Mouse (Mus musculus) CH12F3 (cell line): ENCODE measurements around the gene Med23.

Experiments used
- in situ Hi-C: fragments of 300-500 bp; cut with MboI; formaldehyde crosslinking; loops from 2 replicates; pipeline ENCODE4 v1.14.3; 2020; ENCODE audit warnings: low sequenced_read_pairs

Gene Med23

DNA sequence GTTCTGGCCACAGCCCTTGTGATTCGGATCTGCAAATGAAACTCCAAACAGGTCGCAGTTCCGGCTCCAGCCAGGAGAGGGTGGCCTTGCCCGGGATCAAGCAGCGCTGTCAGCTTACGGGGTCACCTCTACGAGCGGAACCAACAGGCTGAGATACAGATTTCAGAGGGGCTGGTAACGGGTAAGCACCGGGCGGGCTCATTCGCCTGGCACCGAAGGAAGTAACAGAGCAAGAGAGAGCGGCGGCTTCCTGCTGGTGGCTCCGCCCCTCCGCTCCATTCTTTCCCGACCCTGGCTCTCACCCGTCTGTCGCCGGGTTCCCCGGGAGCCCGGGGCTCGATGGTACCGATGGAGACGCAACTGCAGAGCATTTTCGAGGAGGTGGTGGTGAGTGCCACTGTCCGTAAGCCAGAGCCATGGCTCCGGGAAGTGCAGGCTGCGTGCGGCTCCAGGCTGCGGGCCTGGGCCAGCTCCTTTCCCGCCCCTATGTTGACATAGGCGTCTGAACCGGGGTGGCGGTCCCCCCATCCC lies at the start of gene Med23:
Gene Med23 (plus strand): TSS at position 227 of the 531 bp plus-strand sequence.
- in situ Hi-C loops = no loop called here

DNA sequence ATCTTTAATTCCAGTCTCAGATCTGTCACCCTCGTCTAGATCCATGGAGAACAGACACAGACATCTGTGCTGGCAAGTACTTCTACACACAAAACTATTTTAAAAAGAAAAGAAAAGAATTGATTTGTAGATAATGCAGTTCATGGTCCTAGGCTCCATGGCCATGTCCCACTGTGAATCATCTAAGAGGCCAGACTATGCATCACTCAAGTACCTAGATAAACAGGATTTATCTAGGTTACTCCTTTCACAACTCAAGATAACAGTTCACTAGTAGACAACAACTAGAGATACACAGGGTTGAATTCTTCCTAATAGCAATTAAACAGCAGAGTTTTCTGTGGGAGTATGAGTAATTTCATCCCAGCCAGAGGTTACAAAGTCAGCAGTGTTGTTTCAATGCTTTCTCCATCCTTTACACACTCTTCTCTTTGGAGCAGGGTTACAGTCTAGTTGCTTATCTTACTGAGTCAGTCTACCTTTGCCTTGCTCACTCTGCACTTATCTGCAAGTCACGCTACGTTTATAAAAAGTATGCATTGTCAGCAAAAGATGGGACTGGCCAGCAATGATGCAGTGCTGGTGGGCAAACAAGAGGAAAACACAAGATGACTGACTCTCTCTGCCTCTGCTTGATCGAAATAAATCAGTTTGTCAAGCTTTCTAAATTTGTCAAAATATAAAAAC lies 47.7 kb upstream of the Med23 start:
- in situ Hi-C loops = no loop called here

DNA sequence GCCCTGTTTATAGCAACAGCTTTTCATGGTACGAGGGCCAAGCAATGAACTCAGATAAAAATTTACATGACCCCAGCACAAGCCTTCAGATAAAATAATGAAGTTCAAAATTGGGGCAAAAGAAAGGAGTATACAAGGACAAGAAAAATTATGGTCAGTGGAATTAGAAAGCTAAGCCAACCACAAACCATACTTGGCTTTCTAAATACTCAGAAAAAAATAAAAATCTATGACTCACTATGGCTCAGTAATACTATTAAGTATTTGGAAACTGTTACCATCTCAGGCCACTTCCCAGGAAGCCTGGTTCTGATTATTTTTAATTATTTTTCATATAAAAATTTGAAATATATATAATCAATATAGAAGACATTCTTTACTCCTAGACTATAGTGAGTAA lies 46.9 kb upstream of the Med23 start:
- in situ Hi-C loops = no loop called here

DNA sequence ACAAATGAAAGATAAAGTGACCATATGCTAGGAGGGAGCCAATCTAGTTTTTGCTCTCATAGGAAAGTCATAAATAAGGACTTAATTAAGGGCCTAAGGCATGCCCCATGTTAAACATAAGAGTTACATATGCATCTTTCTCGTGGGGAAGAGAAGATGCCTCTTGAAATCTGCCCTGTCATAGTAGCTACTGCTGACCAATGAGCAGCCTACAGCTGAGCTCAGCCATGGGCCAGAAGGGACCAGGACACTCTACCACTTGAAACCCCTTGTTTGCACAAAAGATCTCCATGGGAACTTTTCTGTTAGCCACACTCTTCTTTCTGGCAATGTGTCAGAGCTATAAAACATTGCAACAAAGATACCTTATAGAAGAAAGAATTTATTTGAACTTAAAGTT lies 46.5 kb upstream of the Med23 start:
- in situ Hi-C loops = no loop called here

DNA sequence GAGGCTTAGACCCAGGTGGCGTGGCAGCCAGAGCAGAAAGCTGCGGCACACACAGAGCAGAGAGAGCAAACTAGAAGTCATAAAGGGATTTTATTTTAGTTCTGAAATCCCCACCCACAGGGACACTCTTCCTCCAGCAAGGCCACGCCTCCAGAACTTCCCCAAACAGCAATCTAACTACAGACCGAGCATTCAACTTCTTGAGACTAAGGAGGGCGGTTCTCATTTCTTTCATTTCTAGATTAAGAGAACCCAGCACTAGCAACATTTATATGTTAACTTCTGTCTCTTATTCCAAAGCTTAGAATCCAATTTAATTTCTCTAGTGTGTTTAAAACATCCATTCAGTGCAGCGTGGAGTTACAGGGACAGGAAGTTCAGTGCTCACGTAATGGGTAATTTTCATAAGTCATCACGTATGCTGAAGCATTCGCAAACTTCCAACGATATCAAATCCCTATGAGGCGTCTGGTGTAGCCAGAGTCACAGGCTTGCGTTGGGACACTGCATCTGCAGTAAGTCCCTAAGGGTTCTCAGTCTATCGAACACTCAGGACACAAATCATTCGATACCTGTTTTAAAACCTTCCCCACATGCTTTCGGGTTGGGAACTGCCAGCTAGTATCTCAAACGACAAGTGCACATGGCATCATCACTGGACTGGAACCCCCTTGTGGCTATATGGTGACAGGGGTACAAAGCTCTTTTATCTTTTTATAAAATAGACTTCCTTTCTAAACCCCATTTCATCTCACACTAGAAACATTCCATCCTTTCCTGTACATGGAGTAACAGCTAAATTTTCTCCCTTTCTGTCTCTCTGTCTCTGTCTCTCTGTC lies 45.9 kb upstream of the Med23 start:
- in situ Hi-C loops = no loop called here

DNA sequence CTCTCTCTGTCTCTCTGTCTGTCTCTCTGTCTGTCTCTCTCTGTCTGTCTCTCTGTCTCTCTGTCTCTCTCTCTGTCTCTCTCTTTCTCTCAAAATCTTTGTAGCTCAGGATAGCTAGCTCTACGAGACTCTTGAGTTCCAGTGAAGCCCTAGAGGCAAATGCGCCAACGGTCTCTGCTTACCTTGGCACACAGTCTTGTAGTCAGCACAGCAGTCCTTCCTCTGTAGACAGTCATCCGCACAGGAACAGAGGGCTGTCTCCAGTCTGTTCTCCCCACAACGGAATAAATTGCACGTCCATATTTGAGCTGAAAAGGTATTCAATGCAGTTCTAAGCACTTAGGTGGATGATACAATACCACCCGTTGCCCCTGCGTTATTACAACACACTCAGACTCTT lies 45.2 kb upstream of the Med23 start:
- in situ Hi-C loops = no loop called here

DNA sequence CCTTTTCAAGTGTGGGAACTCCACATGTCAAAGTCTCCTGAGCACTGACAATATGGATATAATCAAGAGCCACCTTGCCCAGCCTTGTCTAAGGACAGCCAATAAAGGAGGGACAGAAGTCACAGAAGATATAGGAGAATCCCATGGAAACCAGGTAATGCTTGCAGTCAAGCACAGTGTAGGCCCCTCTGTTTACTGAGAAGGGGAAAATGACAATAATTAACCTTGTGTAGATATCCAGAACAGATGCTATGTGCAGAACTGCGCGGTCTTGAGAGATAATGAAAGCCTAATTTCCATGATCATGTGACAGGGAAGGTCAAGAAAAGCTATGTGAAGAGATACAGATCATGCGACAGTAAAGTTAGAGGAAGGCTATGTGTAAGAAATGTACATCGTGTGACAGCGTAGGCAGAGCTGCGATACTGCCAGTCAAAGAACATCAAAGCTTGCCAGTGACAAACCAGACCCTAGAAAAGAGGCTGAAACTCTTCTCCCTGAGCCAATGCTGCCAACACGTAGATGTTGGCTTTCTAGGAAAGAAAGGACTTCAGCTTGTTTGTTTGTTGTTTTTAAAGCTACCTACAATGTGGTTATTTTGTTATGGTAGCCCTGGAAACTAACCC lies 44.2 kb upstream of the Med23 start:
- in situ Hi-C loops = no loop called here

DNA sequence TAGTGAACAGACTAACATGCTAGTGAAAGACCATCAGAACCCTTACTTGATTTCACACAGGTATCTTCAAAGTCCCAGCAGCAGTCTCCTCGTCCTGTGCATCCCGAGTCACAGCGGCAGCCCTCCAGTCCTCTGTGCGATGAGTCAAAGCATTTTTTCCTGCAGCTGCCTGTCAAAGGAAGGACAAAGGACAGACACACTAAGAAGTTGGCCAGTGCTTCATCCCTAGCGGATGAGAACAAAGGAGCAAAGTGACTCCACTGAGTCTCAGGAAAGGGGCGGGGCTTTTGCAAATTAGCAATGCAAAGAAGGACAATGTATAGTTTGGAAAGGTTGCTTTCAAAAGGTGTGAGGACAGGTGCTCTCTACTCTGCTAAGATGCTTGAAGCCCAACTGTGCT lies 43.7 kb upstream of the Med23 start:
- in situ Hi-C loops = no loop called here

DNA sequence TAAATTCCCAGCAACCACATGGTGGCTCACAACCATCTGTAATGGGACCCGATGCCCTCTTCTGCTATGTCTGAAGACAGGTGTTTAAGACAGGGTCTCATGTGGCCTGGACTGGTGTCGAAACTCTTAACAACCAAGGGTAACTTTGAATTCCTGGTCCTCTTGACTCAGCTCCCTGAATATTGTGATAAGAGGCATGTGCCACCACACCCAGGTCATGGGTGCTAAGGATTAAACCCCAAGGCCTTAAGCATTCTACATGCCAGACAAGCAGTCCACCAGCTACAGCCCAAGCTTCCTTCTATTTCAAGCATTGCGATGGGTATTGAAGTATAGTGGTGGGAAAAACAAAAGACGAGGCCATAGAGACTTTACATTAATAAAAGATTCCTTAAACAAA lies 41.6 kb upstream of the Med23 start:
- in situ Hi-C loops = no loop called here

DNA sequence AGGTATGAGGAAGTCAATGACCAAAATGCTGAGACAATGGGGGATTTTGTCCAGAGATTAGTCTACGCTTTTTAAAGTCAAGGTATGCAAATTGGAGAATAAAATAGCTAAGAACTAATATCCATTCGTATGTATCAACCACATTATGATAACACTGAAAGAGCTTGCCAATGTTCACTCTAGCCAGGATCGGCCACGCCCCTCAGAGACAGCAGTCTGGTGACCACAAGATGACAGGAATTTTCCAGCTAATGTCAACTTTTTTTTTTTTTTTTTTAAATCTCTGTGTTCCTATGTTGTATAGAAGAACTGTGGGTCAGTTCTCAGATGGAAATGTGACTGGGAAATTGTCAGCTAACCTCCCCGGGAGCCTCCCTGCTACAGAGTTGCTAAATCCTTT lies 39.3 kb upstream of the Med23 start:
- in situ Hi-C loops = no loop called here

DNA sequence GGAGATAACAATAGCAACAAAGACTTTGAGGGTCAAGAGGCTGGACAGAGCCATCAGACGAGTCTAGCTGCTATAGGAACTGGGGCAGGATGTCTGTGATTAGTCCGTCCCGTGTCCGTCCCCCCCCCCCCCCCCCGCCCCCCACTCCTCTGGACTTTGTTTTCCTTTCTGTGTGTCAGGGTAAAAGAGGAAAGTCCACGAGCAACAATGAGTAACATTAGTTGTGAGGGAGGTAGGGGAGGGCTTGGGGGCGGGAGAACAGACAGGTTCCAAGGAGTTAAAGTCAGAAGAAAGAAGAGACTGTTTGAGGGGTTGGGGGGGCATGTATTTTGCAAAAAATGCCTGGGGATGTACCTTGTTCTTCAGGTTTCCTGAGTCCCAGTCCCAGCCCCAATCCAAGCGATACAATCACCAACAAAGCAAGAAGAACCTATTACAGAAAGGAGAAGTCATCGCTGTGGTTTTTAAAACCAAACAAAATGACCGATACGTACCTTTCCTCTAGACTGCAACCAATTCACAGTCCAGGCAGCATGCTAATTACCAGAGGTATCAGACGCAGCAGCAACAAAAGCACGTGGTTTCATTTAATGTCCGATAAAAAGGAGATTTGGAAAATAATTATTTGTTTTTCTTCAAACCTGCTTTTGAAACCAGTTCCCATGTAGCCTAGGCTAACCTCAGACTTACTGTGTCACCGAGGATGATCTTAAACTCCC lies 38.2 kb upstream of the Med23 start:
- in situ Hi-C loops = no loop called here

DNA sequence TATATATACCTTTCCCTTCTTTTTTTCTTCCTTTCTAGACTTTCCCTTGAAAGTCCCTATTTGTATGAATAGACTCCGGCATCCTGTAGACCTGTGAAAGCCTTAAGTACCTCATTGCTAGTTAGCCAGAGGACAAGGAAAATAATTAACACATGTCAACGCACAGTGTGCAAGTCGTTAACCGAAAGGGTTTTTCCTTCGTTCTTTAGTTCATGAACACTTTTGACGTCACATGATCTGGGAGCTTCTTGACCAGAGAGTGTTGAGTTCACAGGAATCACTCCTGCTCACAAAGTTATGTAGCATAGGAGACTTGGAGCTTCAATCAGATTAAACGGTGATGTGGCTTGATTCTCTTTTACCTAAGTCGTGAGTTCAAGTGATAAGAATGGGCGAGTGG lies 37.5 kb upstream of the Med23 start:
- in situ Hi-C loops = no loop called here

DNA sequence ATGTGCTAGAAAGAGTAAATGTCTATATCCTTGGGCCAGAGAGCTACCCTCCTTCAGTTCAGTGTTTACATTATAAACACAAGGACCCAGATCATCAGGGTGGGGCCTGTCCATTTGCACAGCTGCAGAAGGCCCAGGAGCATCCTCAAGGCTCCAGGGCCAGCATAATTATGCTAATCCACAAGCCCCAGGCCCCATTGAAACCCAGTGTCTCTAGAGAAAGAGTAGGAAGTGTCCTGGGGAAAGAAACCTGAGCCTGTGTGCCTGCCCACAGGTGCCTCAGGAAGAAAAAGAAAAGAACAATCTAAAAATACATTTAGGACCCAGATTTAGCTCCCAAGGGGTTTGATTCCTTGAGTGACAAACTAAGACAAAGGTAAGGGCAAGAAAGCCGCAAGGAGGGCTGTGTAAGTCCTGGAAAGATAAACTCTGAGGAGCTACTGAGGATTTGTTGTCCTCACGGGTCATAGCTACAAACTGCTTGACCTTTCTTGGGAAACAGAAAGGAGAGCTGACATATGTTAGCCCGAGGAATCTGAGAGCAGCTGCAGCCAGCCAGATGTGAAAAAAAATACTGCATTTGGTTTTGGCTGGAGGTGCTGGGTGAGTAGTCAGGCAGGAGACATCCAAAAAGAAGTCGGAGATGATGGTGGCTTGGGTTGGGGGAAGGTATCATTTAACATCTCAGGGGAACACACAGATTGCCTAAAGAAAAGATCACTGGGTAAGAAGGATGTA lies 35.0 kb upstream of the Med23 start:
- in situ Hi-C loops = no loop called here

DNA sequence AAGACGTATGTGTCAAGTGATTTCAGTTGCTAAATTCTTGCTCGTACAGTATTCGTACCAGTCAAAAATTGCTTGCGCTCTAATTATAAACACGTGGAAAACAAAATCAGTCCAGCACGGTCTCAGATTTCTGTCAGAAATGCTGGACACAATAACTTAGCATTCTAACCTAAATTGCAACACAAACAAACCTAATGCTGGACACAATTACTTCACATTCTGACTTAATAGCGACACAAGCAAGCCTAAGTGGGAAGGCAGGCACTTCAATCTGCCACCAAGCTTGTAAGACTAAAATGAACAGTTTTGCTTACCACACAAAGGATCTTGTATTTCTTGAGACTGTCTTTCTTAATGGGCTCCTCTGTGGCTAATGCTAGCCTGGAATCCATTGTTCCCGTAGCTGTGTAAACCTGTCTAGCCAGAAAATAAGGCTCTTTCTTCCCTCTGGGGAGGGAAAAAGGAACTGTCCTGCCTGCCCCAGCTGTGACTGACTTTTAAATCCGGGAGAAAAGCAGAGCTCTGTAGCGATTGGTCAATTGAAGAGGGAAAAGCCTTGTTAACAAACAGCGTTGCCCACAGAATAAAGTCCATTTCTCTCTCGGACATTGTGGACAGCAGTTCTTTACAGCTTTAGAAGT lies 34.0 kb upstream of the Med23 start:
- in situ Hi-C loops = no loop called here

DNA sequence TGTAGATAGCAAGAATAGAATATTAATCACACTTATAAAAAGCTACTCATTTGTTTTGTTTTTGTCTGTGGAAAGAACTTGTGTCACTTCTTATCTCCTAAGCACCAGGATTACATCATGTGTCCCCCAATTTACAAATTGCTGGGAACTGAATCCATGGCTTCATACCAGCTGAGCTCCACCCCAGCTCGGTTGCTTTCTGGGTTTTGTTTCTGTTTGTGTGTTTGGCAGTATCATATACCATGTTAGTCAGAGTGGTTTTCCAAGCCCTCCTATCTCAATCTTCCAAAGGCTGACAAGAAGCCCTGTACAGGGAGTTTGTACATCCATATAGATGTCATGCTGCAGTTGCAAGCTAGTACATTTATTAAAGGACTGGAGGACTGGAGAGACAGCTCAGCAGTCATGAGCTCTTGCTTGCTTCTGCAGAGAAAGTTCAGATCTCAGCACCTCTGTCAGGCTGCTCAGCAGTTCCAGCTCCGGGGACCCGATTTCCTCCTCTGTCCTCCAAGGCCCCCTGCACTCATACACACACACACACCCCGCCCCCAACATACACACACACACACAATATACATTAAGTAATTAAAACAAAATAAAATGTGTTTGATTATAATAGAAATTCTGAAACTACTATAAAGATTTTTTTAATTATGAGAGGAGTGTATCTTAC lies 33.3 kb upstream of the Med23 start:
- in situ Hi-C loops = no loop called here

DNA sequence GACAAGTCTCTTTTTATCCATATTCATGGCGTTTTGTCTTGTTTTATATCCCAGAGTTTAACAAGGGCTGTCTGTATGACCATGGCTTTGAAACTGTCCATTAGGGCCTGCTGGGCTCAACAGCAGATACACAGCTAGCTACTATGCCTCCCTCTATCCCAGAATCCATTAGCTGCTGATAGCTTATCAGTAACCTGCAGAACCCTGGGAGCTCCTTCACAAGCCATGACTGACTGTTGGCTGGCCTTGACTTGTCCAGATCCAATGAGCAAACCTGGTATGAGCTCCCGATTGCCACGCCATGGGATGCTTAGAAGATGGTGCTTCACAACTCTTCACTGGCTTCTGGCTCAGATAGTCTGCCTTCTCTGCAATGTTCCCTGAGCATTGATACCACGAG lies 29.0 kb upstream of the Med23 start:
- in situ Hi-C loops = no loop called here

DNA sequence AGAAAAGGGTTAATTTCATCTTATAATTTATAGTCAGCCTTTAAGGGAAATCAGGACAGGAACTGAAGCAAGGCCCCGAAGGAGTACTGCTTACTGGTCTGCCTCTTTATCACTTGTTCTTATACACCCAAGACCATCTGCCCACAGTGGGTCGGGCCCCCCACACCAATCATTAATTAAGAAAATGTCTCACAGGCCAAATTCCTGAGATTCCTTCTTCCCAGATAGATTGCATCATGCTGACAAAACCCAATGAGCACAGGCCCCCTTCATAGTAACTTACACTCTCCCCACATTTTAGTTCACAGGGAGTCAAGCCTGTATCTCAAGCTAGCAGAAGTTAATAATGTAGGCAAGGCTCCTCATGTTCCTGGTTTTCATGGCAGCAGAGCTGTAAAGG lies 27.8 kb upstream of the Med23 start:
- in situ Hi-C loops = no loop called here

DNA sequence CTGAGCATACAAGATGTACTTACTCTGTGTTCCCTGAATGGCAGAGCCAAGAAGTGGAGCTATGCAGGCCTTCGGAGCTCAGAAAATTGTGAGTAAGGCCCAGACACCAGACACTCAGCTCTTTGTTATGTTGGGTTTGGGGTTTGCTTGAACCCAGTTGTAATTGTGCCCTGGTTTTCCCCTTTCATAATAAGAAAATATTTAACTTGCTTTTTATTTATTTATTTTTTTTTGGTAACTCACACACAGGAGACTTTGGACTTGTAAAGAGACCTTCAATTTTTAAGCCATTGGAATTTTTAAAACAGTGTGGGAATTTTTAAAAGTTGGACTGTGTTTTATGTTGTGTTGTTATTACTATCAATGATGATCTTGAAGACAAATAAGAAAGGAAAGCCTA lies 27.1 kb upstream of the Med23 start, which contains the start of gene Enpp3:
Gene Enpp3 (minus strand): TSS at position 148 of the 400 bp plus-strand sequence.
- in situ Hi-C loops = no loop called here

DNA sequence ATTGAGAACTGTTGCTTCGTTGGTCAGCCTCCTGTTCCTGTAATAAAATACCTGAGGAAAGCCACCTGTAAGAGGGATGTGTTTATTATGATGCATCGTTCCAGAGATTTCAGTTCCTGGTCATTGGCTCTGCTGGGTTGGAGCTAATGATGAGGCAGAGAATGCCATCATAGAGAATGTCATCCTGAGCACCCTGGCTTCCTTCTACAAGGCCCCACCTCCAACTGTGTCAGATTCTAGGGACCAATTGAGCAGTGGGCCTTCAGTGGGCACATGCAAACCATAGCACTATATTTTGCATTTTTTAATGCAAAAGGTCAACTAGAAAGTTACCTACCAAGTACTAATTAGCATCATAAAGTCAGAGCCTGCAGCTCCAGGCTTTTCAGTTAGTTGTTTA lies 6.6 kb upstream of the Med23 start:
- in situ Hi-C loops = no loop called here
